Mouse (Mus musculus): ENCODE data around the gene Lig1.

The Lig1 gene

DNA sequence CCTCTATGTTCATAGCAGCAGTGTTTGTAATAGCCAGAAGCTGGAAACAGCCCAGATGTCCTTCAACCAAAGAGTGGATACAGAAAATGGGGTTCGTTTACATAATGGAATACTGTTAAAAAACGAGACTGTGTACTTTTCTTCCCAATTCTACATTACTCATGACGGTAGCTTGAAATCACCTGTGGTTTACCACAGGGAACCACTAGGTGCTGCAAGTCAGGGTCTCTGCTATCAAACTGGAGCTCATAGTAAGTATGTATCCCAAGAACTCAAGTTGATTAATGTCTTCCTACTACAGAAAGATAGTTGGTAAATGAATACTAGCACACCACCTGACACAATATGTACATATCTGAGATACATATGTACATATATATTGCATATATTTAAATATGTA lies 44.3 kb downstream of the Lig1 start:
- H3K9me3 ChIP-seq (ENCODE audit: low read length) = no peaks in the 10 kb centered on the region
- no peaks in the 10 kb centered on the region for H3K27me3 ChIP-seq (ENCODE audit: insufficient read depth, low read length)
- TF ChIP-seq POU5F1 (IDR thresholded peaks at IDR 0.05; ENCODE audit: borderline replicate concordance, low read length) = no peak
- TF ChIP-seq NANOG (IDR thresholded peaks at IDR 0.05; ENCODE audit: borderline replicate concordance, low read length) = no peak
- TF ChIP-seq CTCF (conservative IDR thresholded peaks at IDR 0.05; ENCODE audit: low read length) = no peak
- no peak overlapping the region for H3K4me3 ChIP-seq (replicated peaks; ENCODE audit: low read length)
- no peaks in the 10 kb centered on the region for H3K4me1 ChIP-seq (replicated peaks; ENCODE audit: low read depth, low read length)
- H3K36me3 ChIP-seq (ENCODE audit: insufficient read depth, low read length) = no peaks in the 10 kb centered on the region

DNA sequence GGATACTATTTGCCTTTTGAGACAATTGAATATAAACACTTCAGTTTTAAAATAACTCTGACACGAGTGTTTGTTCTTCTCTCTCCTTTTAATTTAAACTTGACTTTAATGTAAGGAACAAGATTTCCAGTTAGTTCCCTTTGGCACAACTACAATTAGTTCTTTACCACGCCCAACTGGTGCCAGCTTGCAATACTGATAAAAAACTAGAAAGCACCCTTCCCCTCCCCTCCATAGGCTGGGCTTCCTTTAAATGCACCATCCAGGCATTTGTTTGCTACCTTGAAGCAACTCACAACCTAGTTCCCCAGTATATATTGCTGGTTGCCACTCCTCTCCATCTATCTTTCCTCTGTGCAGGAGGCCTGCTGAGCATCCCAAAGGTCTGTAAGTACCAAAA lies 47.2 kb downstream of the Lig1 start, which contains the start of gene Pla2g4c:
TSS of gene Pla2g4c (plus strand) at position 340 of the 400 bp plus-strand sequence.
- H3K4me3 ChIP-seq (replicated peaks; ENCODE audit: low read length) = no peak within 1 kb of the TSS
- TF ChIP-seq CTCF (conservative IDR thresholded peaks at IDR 0.05; ENCODE audit: low read length) = no peak
- TF ChIP-seq POU5F1 (IDR thresholded peaks at IDR 0.05; ENCODE audit: borderline replicate concordance, low read length) = no peak
- no peak for TF ChIP-seq NANOG (IDR thresholded peaks at IDR 0.05; ENCODE audit: borderline replicate concordance, low read length)

DNA sequence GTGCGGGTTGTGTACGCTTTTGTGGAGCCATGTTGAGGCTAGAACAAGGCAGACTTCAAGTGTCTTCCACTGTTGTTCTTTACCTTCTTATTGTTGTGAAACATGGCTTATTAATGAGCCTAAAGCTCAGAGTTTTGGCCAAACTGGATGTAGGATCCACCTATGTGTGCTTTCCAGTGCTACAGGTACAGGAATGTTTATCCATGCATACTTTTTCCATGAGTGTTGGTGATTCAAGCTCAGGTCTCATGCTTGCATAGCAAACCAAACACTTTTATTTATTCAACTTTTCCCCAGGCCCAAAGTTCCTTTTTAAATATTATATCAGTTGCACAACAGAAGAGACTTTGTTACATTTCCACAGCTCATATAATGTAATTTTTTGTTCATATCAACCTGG lies 53.5 kb downstream of the Lig1 start:
- Histone ChIP-seq H3K4me1 (replicated peaks; ENCODE audit: low read depth, low read length) (no peaks in the 10 kb centered on the region), H3K9me3 (ENCODE audit: low read length) (no peaks in the 10 kb centered on the region), H3K36me3 (ENCODE audit: insufficient read depth, low read length) (peaks cover 6% of the 10 kb centered on the region; the same call in 1 of the 2 replicates), H3K4me3 (replicated peaks; ENCODE audit: low read length) (no peak overlapping the region), H3K27me3 (ENCODE audit: insufficient read depth, low read length) (no peaks in the 10 kb centered on the region)
- TF ChIP-seq CTCF (conservative IDR thresholded peaks at IDR 0.05; ENCODE audit: low read length) (no peak), NANOG (IDR thresholded peaks at IDR 0.05; ENCODE audit: borderline replicate concordance, low read length) (no peak), POU5F1 (IDR thresholded peaks at IDR 0.05; ENCODE audit: borderline replicate concordance, low read length) (no peak)

More for the DNA sequence above, 47.2 kb downstream of the Lig1 start, which contains the start of gene Pla2g4c:
- Histone ChIP-seq H3K4me1 (replicated peaks; ENCODE audit: low read depth, low read length) (no peaks in the 10 kb centered on the region), H3K36me3 (ENCODE audit: insufficient read depth, low read length) (no peaks in the 10 kb centered on the region), H3K9me3 (ENCODE audit: low read length) (no peaks in the 10 kb centered on the region), H3K27me3 (ENCODE audit: insufficient read depth, low read length) (no peaks in the 10 kb centered on the region)

DNA sequence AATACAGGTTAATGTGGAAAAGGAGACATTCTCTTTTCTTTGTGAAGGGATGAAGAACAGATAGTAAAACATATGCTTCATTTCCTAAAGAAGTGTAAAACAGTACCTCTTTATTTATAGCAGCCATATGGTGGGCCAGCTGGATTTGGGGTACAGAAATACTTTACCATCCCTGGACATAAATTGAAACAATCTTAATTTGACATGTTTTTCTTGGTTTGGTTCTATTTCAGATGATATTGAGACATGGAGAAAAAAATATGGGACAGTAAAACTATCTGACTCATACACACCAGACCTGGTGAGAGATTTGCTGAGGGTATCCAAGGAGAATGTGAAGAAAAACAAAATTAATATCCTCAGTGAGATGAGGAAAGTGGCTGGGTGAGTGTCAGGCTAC lies 78.9 kb downstream of the Lig1 start:
- Histone ChIP-seq H3K4me3 (replicated peaks; ENCODE audit: low read length) (no peak overlapping the region), H3K27me3 (ENCODE audit: insufficient read depth, low read length) (no peaks in the 10 kb centered on the region), H3K9me3 (ENCODE audit: low read length) (peaks cover 8% of the 10 kb centered on the region), H3K4me1 (replicated peaks; ENCODE audit: low read depth, low read length) (no peaks in the 10 kb centered on the region), H3K36me3 (ENCODE audit: insufficient read depth, low read length) (peaks cover 5% of the 10 kb centered on the region; the same call in 1 of the 2 replicates)
- TF ChIP-seq NANOG (IDR thresholded peaks at IDR 0.05; ENCODE audit: borderline replicate concordance, low read length) = no peak
- TF ChIP-seq CTCF (conservative IDR thresholded peaks at IDR 0.05; ENCODE audit: low read length) = no peak
- TF ChIP-seq POU5F1 (IDR thresholded peaks at IDR 0.05; ENCODE audit: borderline replicate concordance, low read length) = no peak

Measured in E14TG2a.4 (cell line).